Mouse (Mus musculus): Measurements from ENCODE around the gene Ntn5.
"Not testable (repeated sequence)": the region's sequence is repeated elsewhere in the genome, so short reads cannot be mapped to it uniquely, and the experiment has no call there.

The Ntn5 gene

GRCm38 (mm10) chr7:45683396-45684050, at the start of gene Ntn5:
Gene Ntn5 (plus strand): TSS chr7:45684022.
- peak; percentile 47 for DNase-seq (ENCODE audit: low spot score)

GRCm38 (mm10) chr7:45634946-45635681, 48.7 kb upstream of the Ntn5 start:
- DNase-seq (ENCODE audit: low spot score): peak; percentile 28

GRCm38 (mm10) chr7:45635711-45636688, 47.8 kb upstream of the Ntn5 start:
- no peak for DNase-seq (ENCODE audit: low spot score)

GRCm38 (mm10) chr7:45637710-45638109, 46.1 kb upstream of the Ntn5 start:
- DNase-seq (ENCODE audit: low spot score): no peak

DNA sequence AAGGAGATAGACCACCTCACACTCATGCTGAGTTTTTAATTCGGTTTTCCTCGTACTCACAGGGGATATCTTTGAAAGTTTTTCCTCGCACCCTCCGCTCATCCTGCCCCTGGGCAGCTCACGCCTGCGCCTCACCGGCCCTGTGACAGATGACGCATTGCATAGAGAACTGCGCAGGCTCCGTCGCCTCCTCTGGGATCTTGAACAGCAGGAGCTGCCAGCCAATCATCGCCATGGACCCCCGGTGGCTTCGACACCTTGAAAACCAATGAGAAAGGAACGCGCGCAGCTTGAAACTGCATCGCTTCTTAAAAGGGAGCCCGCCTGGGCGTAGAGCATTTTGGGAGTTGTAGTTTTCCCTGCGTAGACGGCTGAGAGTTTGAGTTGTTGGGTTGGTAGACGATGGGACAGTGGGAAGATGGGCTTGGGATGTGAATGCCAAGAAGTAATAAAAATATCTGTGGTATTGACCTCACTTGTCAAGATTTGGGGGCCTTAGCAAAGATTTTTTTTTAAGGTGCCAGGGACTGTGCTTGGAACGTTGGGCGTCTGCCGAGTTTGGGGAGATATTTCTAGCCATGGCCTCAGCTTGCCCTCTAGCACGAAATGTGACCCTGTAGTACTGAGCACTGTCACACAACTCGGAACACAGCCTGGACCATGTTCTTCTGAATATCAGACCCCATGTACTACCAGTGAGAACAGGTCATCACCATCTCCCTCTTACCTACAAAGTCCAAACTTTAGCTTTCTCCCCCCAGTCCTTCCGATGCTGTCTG, 45.0 kb upstream of the Ntn5 start:
- no peak for DNase-seq (ENCODE audit: low spot score)

- no peak for DNase-seq (ENCODE audit: low spot score)
Observed at GRCm38 (mm10) chr7:45639561-45640027, 44.2 kb upstream of the Ntn5 start, which contains the start of gene Mamstr. Gene Mamstr (plus strand): TSS chr7:45639977.

GRCm38 (mm10) chr7:45640191-45640957, 43.4 kb upstream of the Ntn5 start:
- no peak for DNase-seq (ENCODE audit: low spot score)

DNA sequence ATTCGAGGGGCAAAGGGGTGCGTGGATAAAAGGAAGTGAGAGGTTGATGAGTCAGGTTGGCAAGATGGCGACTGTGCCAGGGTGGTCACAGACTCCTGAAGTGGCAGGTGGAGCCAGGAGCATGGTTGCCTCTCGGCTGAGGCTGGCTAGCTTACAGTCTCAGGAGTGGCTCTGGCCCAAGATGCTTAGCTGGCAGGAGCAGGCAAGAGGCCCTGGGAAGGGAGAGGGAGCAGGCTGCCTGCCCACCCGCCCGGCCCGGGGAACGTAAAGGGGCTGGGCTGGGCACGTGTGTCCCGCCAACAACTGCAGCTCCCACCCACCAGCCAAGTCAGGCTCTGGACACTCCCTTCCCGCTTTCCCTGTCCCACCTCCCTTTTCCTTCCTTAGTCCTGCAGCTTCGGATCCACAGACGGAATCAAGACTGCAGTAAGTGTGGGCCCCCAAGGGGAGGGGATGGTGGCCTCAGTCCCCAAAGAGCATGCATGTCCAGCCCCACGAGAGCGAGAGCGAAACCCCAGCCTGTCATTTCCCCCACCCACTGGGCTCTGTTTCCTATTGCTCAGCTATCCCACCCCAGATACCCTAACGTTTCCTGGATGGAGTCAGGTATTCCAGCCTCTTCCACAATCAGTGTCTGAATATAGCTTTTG, 42.3 kb upstream of the Ntn5 start:
- no peak for DNase-seq (ENCODE audit: low spot score)

DNA sequence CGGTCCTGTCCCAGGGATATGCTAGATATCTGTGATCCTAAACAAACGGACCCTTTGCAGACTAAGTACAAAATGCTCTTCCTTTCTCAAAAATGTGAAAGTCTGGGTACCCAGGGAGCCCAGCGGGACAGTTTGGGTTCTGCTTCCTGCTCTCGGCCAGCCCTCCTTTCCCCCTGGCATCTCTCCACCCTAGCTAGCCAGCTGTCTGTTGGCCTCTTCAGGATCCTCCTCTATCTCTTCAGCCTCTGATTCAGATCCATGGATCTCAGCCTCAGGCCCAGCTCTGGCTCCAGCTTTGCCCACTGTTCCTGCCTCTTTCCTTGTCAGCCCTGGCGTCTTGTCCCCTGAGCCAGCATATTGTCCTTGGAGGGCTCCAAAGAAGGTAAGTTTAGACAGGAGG, 41.7 kb upstream of the Ntn5 start:
- DNase-seq (ENCODE audit: low spot score): no peak

- no peak for DNase-seq (ENCODE audit: low spot score)
Observed at GRCm38 (mm10) chr7:45642503-45643255, 41.1 kb upstream of the Ntn5 start.

GRCm38 (mm10) chr7:45643441-45644178, 40.2 kb upstream of the Ntn5 start:
- DNase-seq (ENCODE audit: low spot score): peak; percentile 88

DNA sequence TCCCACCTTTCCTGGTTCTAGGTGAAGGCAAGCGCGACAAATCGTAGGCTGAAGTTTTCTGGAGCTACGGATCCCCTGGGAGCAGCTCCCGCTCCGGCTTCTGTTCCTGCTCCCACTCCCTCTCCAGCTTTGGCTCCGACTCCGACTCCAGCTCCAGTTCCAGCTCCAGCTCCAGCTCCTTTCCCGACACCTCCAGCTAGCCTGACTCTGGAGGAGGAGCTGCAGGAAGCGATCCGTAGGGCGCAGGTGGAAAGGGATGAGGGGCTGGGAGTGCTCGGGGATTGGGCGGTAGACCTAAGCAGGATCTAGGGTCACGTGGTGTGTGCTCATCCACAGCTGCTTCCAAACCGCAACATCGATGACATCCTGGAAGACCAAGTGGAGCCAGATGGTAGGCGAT, 39.6 kb upstream of the Ntn5 start:
- DNase-seq (ENCODE audit: low spot score): no peak

DNA sequence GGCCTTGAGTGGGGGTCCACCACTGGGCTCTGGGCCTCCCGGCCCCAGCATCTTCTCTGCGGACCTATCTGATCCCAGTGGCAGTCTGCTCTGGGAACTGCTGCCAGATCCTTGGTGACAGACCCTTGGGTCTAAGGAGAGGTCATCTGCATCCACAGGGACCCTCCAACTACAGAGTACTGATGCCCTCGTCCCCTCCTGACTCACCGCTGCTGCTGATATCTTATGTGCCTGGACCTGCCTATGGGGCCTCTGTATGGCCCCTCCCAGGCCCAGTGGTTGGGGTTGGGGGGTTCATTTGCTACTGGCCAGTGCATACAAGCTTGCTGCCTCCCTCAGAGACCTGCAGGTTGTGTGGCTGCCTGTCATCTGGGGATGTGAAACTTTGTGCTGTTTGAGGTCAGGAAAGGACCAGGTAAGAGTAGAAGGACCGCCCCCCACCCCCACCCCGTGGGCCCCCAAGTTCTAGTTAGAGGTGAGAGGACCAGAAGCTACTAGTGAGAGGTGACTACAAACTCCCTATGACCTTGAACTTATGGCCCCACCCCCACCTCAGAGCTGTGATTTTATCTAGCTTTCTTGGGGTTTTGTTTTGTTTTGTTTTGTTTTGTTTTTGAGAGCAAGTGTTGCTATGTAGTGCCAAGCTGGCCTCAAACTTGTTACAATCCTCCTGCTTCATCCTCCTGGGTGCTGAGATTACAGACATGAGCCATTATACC, 38.8 kb upstream of the Ntn5 start:
- no peak for DNase-seq (ENCODE audit: low spot score)

DNA sequence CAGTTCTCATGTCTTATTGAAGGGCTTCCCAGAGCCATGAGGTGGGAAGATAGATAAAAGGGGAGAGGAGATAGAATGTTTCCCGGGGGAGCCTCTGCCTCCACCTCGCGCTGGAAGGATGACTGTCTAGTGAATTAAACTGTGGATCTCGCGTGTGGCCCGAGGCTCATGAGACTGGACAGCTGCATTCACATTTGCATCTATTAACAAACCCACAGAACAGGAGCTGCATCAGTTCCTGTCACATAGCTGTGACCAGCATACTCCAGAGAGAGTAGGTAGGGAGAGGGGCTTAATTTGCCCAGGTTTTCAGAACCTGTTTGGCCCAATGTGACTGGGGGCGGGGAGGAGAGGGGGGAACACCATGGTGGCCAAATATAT, 38.2 kb upstream of the Ntn5 start:
- no peak for DNase-seq (ENCODE audit: low spot score)

DNA sequence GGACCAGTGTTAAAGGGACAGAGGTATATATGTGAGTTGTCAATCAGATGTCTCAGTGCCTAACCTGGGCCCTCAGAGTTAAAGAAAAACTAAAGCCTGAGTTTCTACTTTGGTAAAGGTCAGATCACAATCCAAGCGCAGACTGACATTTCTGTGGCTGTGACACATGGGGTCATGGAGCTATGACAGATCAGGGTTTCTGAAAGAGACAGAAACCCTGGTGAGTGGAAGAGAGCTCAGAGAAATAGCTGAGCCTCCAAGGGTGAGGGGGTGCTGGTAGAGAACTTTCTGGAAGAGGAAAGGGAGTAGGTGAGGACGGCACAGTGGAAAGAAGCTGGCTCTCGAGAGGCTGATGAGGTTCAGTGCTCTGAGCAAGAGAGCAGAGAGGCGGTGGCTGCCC, 37.2 kb upstream of the Ntn5 start:
- no peak for DNase-seq (ENCODE audit: low spot score)

- DNase-seq (ENCODE audit: low spot score): no peak
Observed at GRCm38 (mm10) chr7:45649351-45649750, 34.5 kb upstream of the Ntn5 start.

DNA sequence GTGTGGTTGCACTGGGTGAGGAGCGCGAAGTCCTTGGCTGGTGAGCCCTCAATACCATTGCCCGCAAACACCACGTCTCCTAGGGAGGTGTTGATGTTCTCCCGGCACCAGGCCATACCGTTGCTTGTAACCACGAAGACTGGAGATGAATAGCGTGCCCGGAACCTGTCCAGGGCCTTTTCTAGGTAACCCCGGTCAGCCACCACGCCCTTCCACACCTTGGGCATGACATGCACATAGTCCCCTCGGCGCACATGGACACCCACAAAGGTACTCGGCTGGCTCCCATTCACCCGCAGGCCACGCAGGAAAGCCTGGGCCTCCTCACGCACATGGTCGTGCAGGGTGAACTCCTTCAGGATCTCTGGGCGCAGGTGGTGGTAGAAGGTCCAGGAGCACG, 33.3 kb upstream of the Ntn5 start:
- DNase-seq (ENCODE audit: low spot score): not testable (repeated sequence)

- no peak for DNase-seq (ENCODE audit: low spot score)
Observed at GRCm38 (mm10) chr7:45654424-45655047, 29.3 kb upstream of the Ntn5 start.

All from T-cell, adult 2 months (primary cell).